9 mouse cellular contexts compared by ENCODE assay signal in the genomic region with DNA sequence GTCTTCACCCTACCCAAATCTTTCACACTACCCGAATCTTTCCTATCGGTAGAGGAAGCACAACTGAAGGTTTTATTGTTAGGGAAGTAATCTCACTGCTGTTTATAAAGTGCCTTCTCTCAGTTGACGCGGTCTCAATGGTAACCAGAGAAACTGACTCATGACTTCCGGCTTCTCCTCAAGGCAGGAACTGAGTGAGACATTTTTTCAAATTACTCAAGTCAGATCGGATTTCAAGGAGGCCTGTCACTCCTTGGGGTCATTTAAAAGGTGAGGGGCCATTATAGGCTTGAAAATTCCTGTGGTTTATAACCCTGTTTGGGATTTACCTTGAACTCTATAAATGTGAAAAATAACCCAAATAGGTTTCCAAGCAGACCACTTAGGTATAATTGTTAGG.
DNase-seq lines count a peak whose midpoint lies in the region; ATAC-seq and TF ChIP-seq lines count a peak whose summit lies in the region.
"Had no signal": no experiment of that assay in that cellular context is flagged by ENCODE, and none has a peak within 500 bp of the region (broad histone marks: within the 10 kb centered on the region; RNA-seq: fewer than 3 reads in every experiment).

No protein-coding gene starts in this region.

- H3K9ac ChIP-seq in heart, postnatal 0 days (replicated peaks; ENCODE audit: low read depth, low read length), result no peak overlapping the region
- no peak overlapping the region for H3K9ac ChIP-seq in CH12.LX (ENCODE audit: insufficient read depth, low read depth)
- H3K9ac ChIP-seq in forebrain, embryonic 16.5 days (replicated peaks; ENCODE audit: low read depth, low read length), result no peak overlapping the region
- H3K9ac ChIP-seq: limb, embryonic 15.5 days had no signal

- no peak for TF ChIP-seq CTCF in heart, postnatal 0 days (IDR thresholded peaks at IDR 0.05; ENCODE audit: low read depth)
- TF ChIP-seq CTCF in CH12.LX (conservative IDR thresholded peaks at IDR 0.05 in 1 of 2, IDR thresholded peaks at IDR 0.05 in 1 of 2; ENCODE audit: low read depth in 2 of 2, low read length in 2 of 2), result no peak

- H3K27me3 ChIP-seq in heart, postnatal 0 days (ENCODE audit: control insufficient read depth, insufficient read depth, low read length), result no peaks in the 10 kb centered on the region
- no peaks in the 10 kb centered on the region for H3K27me3 ChIP-seq in CH12.LX (replicated peaks)
- no peaks in the 10 kb centered on the region for H3K27me3 ChIP-seq in forebrain, embryonic 16.5 days (replicated peaks; ENCODE audit: control insufficient read depth, insufficient read depth, low read length)
- H3K27me3 ChIP-seq: limb, embryonic 15.5 days had no signal

- TF ChIP-seq POLR2A in CH12.LX (IDR thresholded peaks at IDR 0.05; ENCODE audit: low read depth, low read length), result no peak

- no peak overlapping the region for H3K4me2 ChIP-seq in heart, postnatal 0 days (ENCODE audit: low read depth, low read length)
- no peak overlapping the region for H3K4me2 ChIP-seq in CH12.LX (ENCODE audit: insufficient read depth, low read depth, poor library complexity, severe bottlenecking)
- no peak overlapping the region for H3K4me2 ChIP-seq in forebrain, embryonic 16.5 days (ENCODE audit: low read length)
- H3K4me2 ChIP-seq: limb, embryonic 15.5 days had no signal

- no peak; the same call in 1 of the 2 replicates for ATAC-seq in heart, postnatal 0 days (ENCODE audit: insufficient read depth, low read depth)
- ATAC-seq in forebrain, embryonic 16.5 days, result no peak

- no peak for TF ChIP-seq EP300 in heart, postnatal 0 days (IDR thresholded peaks at IDR 0.05; ENCODE audit: low read depth)
- no peak for TF ChIP-seq EP300 in CH12.LX (IDR thresholded peaks at IDR 0.05; ENCODE audit: low read length)

- intact Hi-C loops in heart, postnatal 25 days (cut with DNase I), result no loop called here

- H3K4me3 ChIP-seq in heart, postnatal 0 days (ENCODE audit: low read depth, low read length), result no peak overlapping the region
- no peak overlapping the region for H3K4me3 ChIP-seq in CH12.LX (replicated peaks in 1 of 3; ENCODE audit: low read depth in 2 of 3, low read length in 2 of 3, poor library complexity in 1 of 3)
- no peak overlapping the region for H3K4me3 ChIP-seq in forebrain, embryonic 16.5 days (replicated peaks; ENCODE audit: low read length)
- H3K4me3 ChIP-seq: limb, embryonic 15.5 days had no signal

- H3K79me2 ChIP-seq in CH12.LX (replicated peaks; ENCODE audit: control insufficient read depth, extremely low read depth, insufficient read depth, poor library complexity, severe bottlenecking), result no peaks in the 10 kb centered on the region

- in situ Hi-C loops in CH12.LX (cut with MboI; ENCODE audit: low pct_ligation_motif_present, low pct_unique_long_range_greater_than_20kb, low sequenced_read_pairs), result no loop called here

- no peaks in the 10 kb centered on the region for H3K36me3 ChIP-seq in heart, postnatal 0 days (replicated peaks; ENCODE audit: control insufficient read depth, insufficient read depth, low read length)
- H3K36me3 ChIP-seq in CH12.LX (replicated peaks in 1 of 2; ENCODE audit: control insufficient read depth in 1 of 2, insufficient read depth in 1 of 2, low read length in 1 of 2), result no peaks in the 10 kb centered on the region
- no peaks in the 10 kb centered on the region for H3K36me3 ChIP-seq in forebrain, embryonic 16.5 days (ENCODE audit: control insufficient read depth, insufficient read depth)
- H3K36me3 ChIP-seq: limb, embryonic 15.5 days had no signal

- no peak overlapping the region for H3K27ac ChIP-seq in heart, postnatal 0 days (ENCODE audit: low read depth)
- no peak overlapping the region for H3K27ac ChIP-seq in CH12.LX (ENCODE audit: insufficient read depth, low read depth)
- no peak overlapping the region for H3K27ac ChIP-seq in forebrain, embryonic 16.5 days (ENCODE audit: low read length)
- H3K27ac ChIP-seq: limb, embryonic 15.5 days had no signal

- TF ChIP-seq RAD21 in CH12.LX (IDR thresholded peaks at IDR 0.05; ENCODE audit: low read depth, low read length), result no peak

- dilution Hi-C loops in CH12.LX (cut with MboI; ENCODE audit: extremely low pct_ligation_motif_present, extremely low pct_unique_long_range_greater_than_20kb, low sequenced_read_pairs), result no loop called here

- no peaks in the 10 kb centered on the region for H3K9me3 ChIP-seq in heart, postnatal 0 days (replicated peaks; ENCODE audit: control insufficient read depth, low read length)
- no peaks in the 10 kb centered on the region for H3K9me3 ChIP-seq in CH12.LX (replicated peaks; ENCODE audit: low read length)
- H3K9me3 ChIP-seq in forebrain, embryonic 16.5 days (ENCODE audit: control insufficient read depth, low read length), result no peaks in the 10 kb centered on the region
- H3K9me3 ChIP-seq: limb, embryonic 15.5 days had no signal

- WGBS in heart, postnatal 0 days, result 36% methylated on average over 6 of the region's 6 CpGs
- WGBS in forebrain, embryonic 16.5 days, result 61% methylated on average over 6 of the region's 6 CpGs

- H3K4me1 ChIP-seq in heart, postnatal 0 days (ENCODE audit: control insufficient read depth, insufficient read depth), result no peaks in the 10 kb centered on the region
- peaks cover 0 to 4% of the 10 kb centered on the region in 2 experiments; a peak in 2 of 4 replicates for H3K4me1 ChIP-seq in CH12.LX (ENCODE audit: control insufficient read depth in 1 of 2, insufficient read depth in 2 of 2)
- no peaks in the 10 kb centered on the region; the same call in 1 of the 2 replicates for H3K4me1 ChIP-seq in forebrain, embryonic 16.5 days (replicated peaks; ENCODE audit: control insufficient read depth, insufficient read depth, low read length)
- H3K4me1 ChIP-seq: limb, embryonic 15.5 days had no signal

- peak; percentile 50 for DNase-seq in heart, postnatal 0 days (ENCODE audit: low spot score)
- no peak for DNase-seq in heart, postnatal 25 days (ENCODE audit: low spot score)
- DNase-seq in CH12.LX (ENCODE audit: extremely low read depth), result peak; percentile 21
- peak; percentile 68 for DNase-seq in hindlimb bud, embryonic 11.5 days (ENCODE audit: extremely low spot score, low read depth, low spot score)
- peak; percentile 52 for DNase-seq in mesoderm, embryonic 11.5 days (ENCODE audit: low read depth, low spot score)
- no peak for DNase-seq in gastrocnemius, postnatal 10 days
- no peak for DNase-seq in neural tube, embryonic 10.5 days (ENCODE audit: extremely low spot score, low spot score)

TF ChIP-seq in CH12.LX, 34 proteins besides CTCF, POLR2A, EP300 and RAD21:
- TF ChIP-seq PAX5 (IDR thresholded peaks at IDR 0.05; ENCODE audit: low read length) (no peak), ELF1 (IDR thresholded peaks at IDR 0.05; ENCODE audit: low read depth, low read length) (peak; percentile 45; the same call in 1 of the 2 replicates), JUN (IDR thresholded peaks at IDR 0.05; ENCODE audit: insufficient read depth, low read depth, low read length) (no peak), CHD1 (IDR thresholded peaks at IDR 0.05; ENCODE audit: low read depth, low read length) (no peak), ZC3H11A (IDR thresholded peaks at IDR 0.05; ENCODE audit: low read depth, low read length) (no peak), MAX (IDR thresholded peaks at IDR 0.05; ENCODE audit: low read length) (no peak)

Comparison
In these comparisons a context has a peak if more than half of its experiments do, and no peak if none do; other contexts are left out.
1. DNase-seq: peak in heart, postnatal 0 days (single experiment), CH12.LX (single experiment), hindlimb bud, embryonic 11.5 days (single experiment) and mesoderm, embryonic 11.5 days (single experiment); none in heart, postnatal 25 days (single experiment), gastrocnemius, postnatal 10 days (single experiment) and neural tube, embryonic 10.5 days (single experiment).